Mouse (Mus musculus): ENCODE measurements at regions not wholly inside any gene's neighbourhood (a gene's known extent, or its start where the extent isn't known, plus 50 kb on each side); places are given as distances from the start of the nearest gene placed in this dataset.

DNA sequence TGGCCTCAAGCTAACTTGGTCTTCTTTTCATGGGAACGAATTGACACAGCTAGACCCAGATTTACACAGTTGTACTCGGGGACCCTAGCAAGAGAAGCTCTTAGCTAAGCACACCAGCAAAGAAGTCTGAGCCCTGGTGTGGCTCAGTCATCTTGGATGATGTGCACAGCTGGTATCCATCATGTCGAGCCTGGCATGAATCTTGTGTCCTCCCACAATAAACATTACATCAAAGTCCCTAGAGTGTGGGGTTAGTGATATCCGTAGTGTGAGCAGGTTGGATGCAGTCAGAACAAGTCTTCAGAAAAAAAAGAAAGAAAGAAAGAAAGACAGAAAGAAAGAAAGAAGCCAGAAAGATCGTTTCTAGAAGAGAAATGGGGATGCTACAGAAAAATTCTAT is 52.1 kb upstream of the Hmcn1 start:
- ATAC-seq: no peak
- no peak overlapping the region for H3K4me3 ChIP-seq
- no peak overlapping the region for H3K4me2 ChIP-seq
- no peaks in the 10 kb centered on the region for H3K9me3 ChIP-seq (replicated peaks)
- no peak overlapping the region for H3K27ac ChIP-seq
- no peaks in the 10 kb centered on the region for H3K36me3 ChIP-seq
- peaks cover 12% of the 10 kb centered on the region for H3K4me1 ChIP-seq
- WGBS (ENCODE audit: insufficient replicate concordance): 52% methylated on average over 5 of the region's 5 CpGs
- H3K9ac ChIP-seq: no peak overlapping the region
- no peaks in the 10 kb centered on the region; the same call in 1 of the 2 replicates for H3K27me3 ChIP-seq (replicated peaks)

DNA sequence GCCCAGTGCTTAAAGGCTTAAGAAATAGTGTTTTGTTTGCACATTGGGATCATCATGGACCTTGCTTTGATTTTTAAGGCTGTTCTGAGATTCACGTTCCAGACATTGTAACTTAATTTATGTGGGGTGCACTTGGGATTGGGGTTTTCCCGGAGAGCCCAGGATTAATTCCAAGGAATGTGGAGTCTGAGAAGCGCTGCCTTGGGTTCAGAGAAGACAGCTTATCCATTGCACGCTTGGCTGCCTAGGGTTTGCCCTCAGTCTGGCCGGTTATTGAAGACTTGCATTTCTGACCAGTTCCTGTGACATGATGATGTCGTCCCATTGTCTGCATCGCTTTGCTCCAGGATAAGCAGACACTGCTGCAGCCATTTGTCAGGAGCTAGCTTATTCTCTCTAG is 53.4 kb upstream of the Hmcn1 start:
- Histone ChIP-seq H3K27me3 (replicated peaks) (no peaks in the 10 kb centered on the region; the same call in 1 of the 2 replicates), H3K4me1 (no peaks in the 10 kb centered on the region), H3K4me3 (no peak overlapping the region), H3K9ac (no peak overlapping the region), H3K27ac (no peak overlapping the region), H3K9me3 (replicated peaks) (no peaks in the 10 kb centered on the region), H3K36me3 (no peaks in the 10 kb centered on the region), H3K4me2 (no peak overlapping the region)
- no peak for ATAC-seq
- WGBS (ENCODE audit: insufficient replicate concordance): 60% methylated on average over 7 of the region's 7 CpGs

GRCm38 (mm10) chr1:151049726-151050506 is 56.7 kb upstream of the Hmcn1 start:
- no peak overlapping the region for H3K4me3 ChIP-seq
- no peaks in the 10 kb centered on the region for H3K36me3 ChIP-seq
- ATAC-seq: no peak
- no peak overlapping the region for H3K9ac ChIP-seq
- H3K27ac ChIP-seq: no peak overlapping the region
- no peaks in the 10 kb centered on the region for H3K4me1 ChIP-seq
- H3K9me3 ChIP-seq (replicated peaks): no peaks in the 10 kb centered on the region
- no peak overlapping the region for H3K4me2 ChIP-seq
- no peaks in the 10 kb centered on the region; the same call in 1 of the 2 replicates for H3K27me3 ChIP-seq (replicated peaks)
- WGBS (ENCODE audit: insufficient replicate concordance): 71% methylated on average over 19 of the region's 19 CpGs

DNA sequence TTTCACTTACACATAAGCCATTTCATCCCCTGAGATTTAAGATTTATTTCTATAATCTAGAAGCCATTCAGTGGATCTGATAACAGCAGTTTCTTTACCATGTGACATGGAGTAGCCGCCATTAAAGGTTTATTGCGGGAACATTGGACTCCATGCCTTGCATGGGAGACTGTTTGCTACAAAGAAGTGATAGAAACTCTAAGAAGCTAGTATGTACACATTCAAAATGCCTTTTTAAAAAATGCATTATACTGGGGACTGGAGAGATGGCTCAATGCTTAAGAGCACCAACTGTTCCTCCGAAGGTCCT is 57.2 kb upstream of the Hmcn1 start:
- H3K36me3 ChIP-seq: no peaks in the 10 kb centered on the region
- no peaks in the 10 kb centered on the region for H3K9me3 ChIP-seq (replicated peaks)
- WGBS (ENCODE audit: insufficient replicate concordance): 83% methylated on average over 3 of the region's 3 CpGs
- no peaks in the 10 kb centered on the region for H3K27me3 ChIP-seq (replicated peaks)
- no peak overlapping the region for H3K4me3 ChIP-seq
- no peaks in the 10 kb centered on the region for H3K4me1 ChIP-seq
- H3K27ac ChIP-seq: no peak overlapping the region
- no peak overlapping the region for H3K9ac ChIP-seq
- H3K4me2 ChIP-seq: no peak overlapping the region
- no peak for ATAC-seq

DNA sequence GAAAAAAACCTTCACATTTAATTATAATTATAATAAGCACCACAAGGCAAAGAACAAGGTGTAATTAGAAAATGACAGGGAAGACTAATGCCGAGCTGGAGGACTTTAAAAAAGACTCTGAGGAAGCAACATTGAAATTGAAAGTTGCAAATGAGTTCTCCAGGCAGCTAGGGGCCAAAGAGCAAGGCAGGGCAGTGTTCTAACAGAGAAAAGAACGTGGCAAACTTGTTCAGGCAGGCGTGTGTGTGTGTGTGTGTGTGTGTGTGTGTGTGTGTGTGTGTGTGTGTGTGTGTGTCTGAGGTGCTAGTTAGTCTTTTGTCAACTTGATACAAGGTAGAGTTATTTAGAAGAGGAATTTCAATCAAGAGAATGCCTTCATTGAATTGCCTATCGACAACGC is 60.0 kb upstream of the Hmcn1 start:
- no peaks in the 10 kb centered on the region for H3K36me3 ChIP-seq
- no peak for ATAC-seq
- 57% methylated on average over 5 of the region's 5 CpGs for WGBS (ENCODE audit: insufficient replicate concordance)

DNA sequence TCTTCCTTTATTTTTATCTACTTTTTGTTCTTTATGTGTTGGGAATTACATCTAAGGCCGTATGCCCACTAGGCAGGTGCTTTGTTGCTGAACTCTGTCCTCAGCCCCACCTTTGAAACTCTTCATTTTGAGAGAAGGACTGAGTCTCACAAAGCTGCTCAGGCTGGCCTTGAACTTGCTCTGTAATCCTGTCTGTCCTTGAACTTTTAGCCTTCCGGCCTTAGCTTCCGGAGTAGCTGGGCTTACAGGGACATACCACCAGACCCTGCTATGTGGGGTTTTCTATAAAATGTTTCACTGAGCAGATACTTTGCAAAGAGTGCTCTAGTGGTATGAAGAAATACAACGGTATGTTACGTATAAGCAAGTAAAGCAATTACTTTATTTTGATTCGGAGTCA is 62.2 kb upstream of the Hmcn1 start:
- no peak overlapping the region for H3K4me3 ChIP-seq
- H3K4me2 ChIP-seq: no peak overlapping the region
- no peaks in the 10 kb centered on the region for H3K9me3 ChIP-seq (replicated peaks)
- no peak overlapping the region for H3K9ac ChIP-seq
- WGBS (ENCODE audit: insufficient replicate concordance): 77% methylated on average over 6 of the region's 6 CpGs
- H3K4me1 ChIP-seq: no peaks in the 10 kb centered on the region
- H3K27me3 ChIP-seq (replicated peaks): no peaks in the 10 kb centered on the region
- no peak overlapping the region for H3K27ac ChIP-seq
- H3K36me3 ChIP-seq: no peaks in the 10 kb centered on the region
- no peak for ATAC-seq

More for the DNA sequence above, 60.0 kb upstream of the Hmcn1 start:
- Histone ChIP-seq H3K27me3 (replicated peaks) (no peaks in the 10 kb centered on the region), H3K27ac (no peak overlapping the region), H3K9ac (no peak overlapping the region), H3K4me3 (no peak overlapping the region), H3K4me2 (no peak overlapping the region), H3K9me3 (replicated peaks) (no peaks in the 10 kb centered on the region), H3K4me1 (no peaks in the 10 kb centered on the region)

GRCm38 (mm10) chr1:151059546-151060136 is 66.4 kb upstream of the Hmcn1 start:
- no peak overlapping the region for H3K27ac ChIP-seq
- 69% methylated on average over 4 of the region's 4 CpGs for WGBS (ENCODE audit: insufficient replicate concordance)
- no peak overlapping the region for H3K9ac ChIP-seq
- H3K4me2 ChIP-seq: no peak overlapping the region
- no peaks in the 10 kb centered on the region for H3K9me3 ChIP-seq (replicated peaks)
- H3K36me3 ChIP-seq: no peaks in the 10 kb centered on the region
- H3K4me1 ChIP-seq: no peaks in the 10 kb centered on the region
- ATAC-seq: no peak
- no peaks in the 10 kb centered on the region for H3K27me3 ChIP-seq (replicated peaks)
- H3K4me3 ChIP-seq: no peak overlapping the region

- no peak for ATAC-seq
- H3K9ac ChIP-seq: no peak overlapping the region
- no peaks in the 10 kb centered on the region for H3K9me3 ChIP-seq (replicated peaks)
- H3K27me3 ChIP-seq (replicated peaks): no peaks in the 10 kb centered on the region
- 43% methylated on average over 9 of the region's 9 CpGs for WGBS (ENCODE audit: insufficient replicate concordance)
- H3K4me1 ChIP-seq: no peaks in the 10 kb centered on the region
- H3K4me3 ChIP-seq: no peak overlapping the region
- no peaks in the 10 kb centered on the region for H3K36me3 ChIP-seq
- no peak overlapping the region for H3K27ac ChIP-seq
- H3K4me2 ChIP-seq: no peak overlapping the region
Measured at GRCm38 (mm10) chr1:151065090-151065567, 71.9 kb upstream of the Hmcn1 start.

DNA sequence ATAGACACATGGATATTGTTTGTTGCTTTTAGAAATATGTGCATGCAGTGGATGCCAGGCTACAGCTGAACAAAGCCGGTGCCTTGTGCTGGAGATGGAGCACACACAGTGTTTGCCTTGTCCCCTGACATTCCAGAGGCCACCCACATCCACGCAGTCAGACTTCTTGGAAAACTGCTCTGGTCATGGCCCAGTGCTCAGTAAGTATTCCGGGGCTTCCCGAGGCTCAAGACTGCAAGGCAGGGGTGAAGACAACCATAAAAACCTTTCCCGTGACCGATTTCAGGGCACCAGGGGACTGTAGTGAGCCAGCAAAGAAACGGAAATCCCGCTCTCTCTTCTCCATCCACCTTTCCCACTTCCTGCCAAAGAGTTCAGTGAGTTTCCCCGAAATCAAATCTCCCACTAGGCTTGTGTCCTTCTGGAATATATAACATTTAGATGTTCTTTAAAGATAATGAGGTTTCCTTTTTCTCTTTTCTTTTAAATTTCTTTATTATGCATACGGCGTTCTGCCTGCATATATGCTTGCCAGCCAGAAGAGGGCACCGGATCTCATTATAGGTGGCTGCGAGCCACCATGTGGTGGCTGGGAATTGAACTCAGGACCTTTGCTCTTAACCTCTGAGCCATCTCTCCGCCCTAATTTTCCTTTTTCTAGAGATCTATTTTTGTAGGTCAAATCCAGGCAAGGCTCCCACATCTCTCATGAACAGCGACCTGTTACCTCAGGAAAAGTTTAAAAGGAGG is 73.3 kb upstream of the Hmcn1 start:
- H3K4me1 ChIP-seq: no peaks in the 10 kb centered on the region
- no peak overlapping the region for H3K9ac ChIP-seq
- no peak overlapping the region for H3K4me2 ChIP-seq
- no peaks in the 10 kb centered on the region for H3K9me3 ChIP-seq (replicated peaks)
- WGBS (ENCODE audit: insufficient replicate concordance): 79% methylated on average over 15 of the region's 15 CpGs
- H3K36me3 ChIP-seq: no peaks in the 10 kb centered on the region
- ATAC-seq: no peak
- no peak overlapping the region for H3K4me3 ChIP-seq
- no peaks in the 10 kb centered on the region for H3K27me3 ChIP-seq (replicated peaks)
- H3K27ac ChIP-seq: no peak overlapping the region

- no peaks in the 10 kb centered on the region for H3K9me3 ChIP-seq (replicated peaks)
- H3K4me1 ChIP-seq: peaks cover 31% of the 10 kb centered on the region
- H3K27ac ChIP-seq: peak overlapping the region; percentile 48; the same call in 1 of the 2 replicates
- ATAC-seq: no peak
- 37% methylated on average over 16 of the region's 16 CpGs for WGBS (ENCODE audit: insufficient replicate concordance)
- H3K9ac ChIP-seq: 0 out of 2 replicates have a peak overlapping the region, but pooled peaks have one; percentile 10
- no peaks in the 10 kb centered on the region for H3K27me3 ChIP-seq (replicated peaks)
- H3K4me3 ChIP-seq: peak overlapping the region; percentile 15; the same call in 1 of the 2 replicates
- H3K36me3 ChIP-seq: no peaks in the 10 kb centered on the region
- H3K4me2 ChIP-seq: peak overlapping the region; percentile 34
Measured at GRCm38 (mm10) chr1:151074508-151075314, 81.5 kb upstream of the Hmcn1 start.

- Histone ChIP-seq H3K27ac (no peak overlapping the region), H3K4me1 (peaks cover 40% of the 10 kb centered on the region), H3K4me3 (no peak overlapping the region), H3K36me3 (no peaks in the 10 kb centered on the region), H3K9ac (no peak overlapping the region), H3K4me2 (no peak overlapping the region), H3K27me3 (replicated peaks) (no peaks in the 10 kb centered on the region), H3K9me3 (replicated peaks) (no peaks in the 10 kb centered on the region)
- 72% methylated on average over 6 of the region's 6 CpGs for WGBS (ENCODE audit: insufficient replicate concordance)
- ATAC-seq: no peak
Measured at GRCm38 (mm10) chr1:151075541-151075940, 82.3 kb upstream of the Hmcn1 start.

All from liver, embryonic 12.5 days (tissue).